Mouse (Mus musculus): ENCODE data around the gene Ccdc80.

DNA sequence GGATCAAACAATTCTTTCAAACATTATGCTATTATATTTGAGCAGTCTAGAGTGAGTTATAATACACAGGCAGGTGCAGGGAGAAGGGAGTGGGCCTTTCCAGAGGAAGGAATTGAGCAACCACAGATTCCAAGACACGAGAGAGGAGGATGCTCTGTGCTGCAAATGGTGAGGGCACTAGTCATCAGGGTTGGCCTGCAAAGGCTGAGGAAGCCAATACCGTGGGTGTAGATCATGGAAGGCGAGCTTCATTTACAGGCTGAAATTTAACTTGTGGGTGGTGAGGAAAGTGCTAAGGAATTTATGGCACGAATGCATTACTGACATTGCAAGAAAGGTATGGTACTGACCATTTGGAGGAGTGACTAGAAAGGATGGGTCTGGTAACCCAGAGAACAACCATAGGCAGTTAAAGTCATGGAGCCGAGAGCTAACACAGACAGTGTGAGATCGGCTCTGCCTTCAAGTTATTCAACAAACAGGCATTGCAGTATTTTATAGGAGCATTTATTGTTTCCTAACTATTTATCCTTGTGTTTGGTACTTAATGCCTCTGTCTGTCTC, 15.6 kb upstream of the Ccdc80 start:
- TF ChIP-seq POLR2A (IDR thresholded peaks at IDR 0.05; ENCODE audit: insufficient read depth, low read depth, low read length) = no peak
- TF ChIP-seq CTCF (IDR thresholded peaks at IDR 0.05; ENCODE audit: insufficient read depth, low read depth, low read length) = no peak
